Mouse (Mus musculus): ENCODE measurements around the gene Hnmt. TPM values are rescaled to one million over a fixed set of nuclear protein-coding genes. Genes with fewer than 3 reads are reported as not detected.
"Not testable (repeated sequence)": the region's sequence is repeated elsewhere in the genome, so short reads cannot be mapped to it uniquely, and the experiment has no call there.

The Hnmt gene
- polyA plus RNA-seq, 1 experiment, result 0.81 TPM

- no peaks in the 10 kb centered on the region for H3K36me3 ChIP-seq (ENCODE audit: control insufficient read depth, insufficient read depth, low read length, poor library complexity, severe bottlenecking)
- H3K4me3 ChIP-seq (ENCODE audit: low read depth, low read length), result no peak overlapping the region
- no peaks in the 10 kb centered on the region for H3K4me1 ChIP-seq (ENCODE audit: control insufficient read depth, insufficient read depth, low read length)
- no peaks in the 10 kb centered on the region for H3K9me3 ChIP-seq (replicated peaks; ENCODE audit: control insufficient read depth, insufficient read depth, low read length, poor library complexity, severe bottlenecking)
- no peak overlapping the region for H3K27ac ChIP-seq (ENCODE audit: insufficient read depth, low read length)
- TF ChIP-seq EP300 (IDR thresholded peaks at IDR 0.05; ENCODE audit: insufficient read depth, low read depth, low read length), result no peak
- TF ChIP-seq CTCF (IDR thresholded peaks at IDR 0.05; ENCODE audit: low read depth, low read length), result no peak
- no peak for TF ChIP-seq POLR2A (IDR thresholded peaks at IDR 0.05; ENCODE audit: insufficient read depth, low read length)
- no peak overlapping the region for H3K9ac ChIP-seq (ENCODE audit: low read depth, poor library complexity, severe bottlenecking)
- no peaks in the 10 kb centered on the region for H3K27me3 ChIP-seq (ENCODE audit: control insufficient read depth, insufficient read depth, low read length, poor library complexity, severe bottlenecking)
Observed at GRCm38 (mm10) chr2:24047551-24048479, 1.4 kb downstream of the Hnmt start.

GRCm38 (mm10) chr2:24042901-24043300 lies 6.3 kb downstream of the Hnmt start:
- Histone ChIP-seq H3K36me3 (ENCODE audit: control insufficient read depth, insufficient read depth, low read length, poor library complexity, severe bottlenecking) (no peaks in the 10 kb centered on the region), H3K27me3 (ENCODE audit: control insufficient read depth, insufficient read depth, low read length, poor library complexity, severe bottlenecking) (no peaks in the 10 kb centered on the region), H3K4me3 (ENCODE audit: low read depth, low read length) (no peak overlapping the region), H3K27ac (ENCODE audit: insufficient read depth, low read length) (no peak overlapping the region), H3K4me1 (ENCODE audit: control insufficient read depth, insufficient read depth, low read length) (no peaks in the 10 kb centered on the region), H3K9ac (ENCODE audit: low read depth, poor library complexity, severe bottlenecking) (no peak overlapping the region), H3K9me3 (replicated peaks; ENCODE audit: control insufficient read depth, insufficient read depth, low read length, poor library complexity, severe bottlenecking) (no peaks in the 10 kb centered on the region)
- TF ChIP-seq CTCF (IDR thresholded peaks at IDR 0.05; ENCODE audit: low read depth, low read length), result no peak
- TF ChIP-seq POLR2A (IDR thresholded peaks at IDR 0.05; ENCODE audit: insufficient read depth, low read length), result no peak
- no peak for TF ChIP-seq EP300 (IDR thresholded peaks at IDR 0.05; ENCODE audit: insufficient read depth, low read depth, low read length)

- no peak overlapping the region for H3K27ac ChIP-seq (ENCODE audit: insufficient read depth, low read length)
- H3K9ac ChIP-seq (ENCODE audit: low read depth, poor library complexity, severe bottlenecking), result no peak overlapping the region
- H3K9me3 ChIP-seq (replicated peaks; ENCODE audit: control insufficient read depth, insufficient read depth, low read length, poor library complexity, severe bottlenecking), result no peaks in the 10 kb centered on the region
- no peak overlapping the region for H3K4me3 ChIP-seq (ENCODE audit: low read depth, low read length)
- H3K27me3 ChIP-seq (ENCODE audit: control insufficient read depth, insufficient read depth, low read length, poor library complexity, severe bottlenecking), result no peaks in the 10 kb centered on the region
- no peaks in the 10 kb centered on the region for H3K36me3 ChIP-seq (ENCODE audit: control insufficient read depth, insufficient read depth, low read length, poor library complexity, severe bottlenecking)
- TF ChIP-seq CTCF (IDR thresholded peaks at IDR 0.05; ENCODE audit: low read depth, low read length) (no peak), POLR2A (IDR thresholded peaks at IDR 0.05; ENCODE audit: insufficient read depth, low read length) (no peak), EP300 (IDR thresholded peaks at IDR 0.05; ENCODE audit: insufficient read depth, low read depth, low read length) (no peak)
- no peaks in the 10 kb centered on the region for H3K4me1 ChIP-seq (ENCODE audit: control insufficient read depth, insufficient read depth, low read length)
Observed at GRCm38 (mm10) chr2:24040531-24040930, 8.7 kb downstream of the Hnmt start.

GRCm38 (mm10) chr2:24019386-24019785 lies 29.8 kb downstream of the Hnmt start:
- H3K4me3 ChIP-seq (ENCODE audit: low read depth, low read length); H3K4me1 ChIP-seq (ENCODE audit: control insufficient read depth, insufficient read depth, low read length); H3K27ac ChIP-seq (ENCODE audit: insufficient read depth, low read length); H3K27me3 ChIP-seq (ENCODE audit: control insufficient read depth, insufficient read depth, low read length, poor library complexity, severe bottlenecking); H3K9ac ChIP-seq (ENCODE audit: low read depth, poor library complexity, severe bottlenecking); H3K36me3 ChIP-seq (ENCODE audit: control insufficient read depth, insufficient read depth, low read length, poor library complexity, severe bottlenecking); H3K9me3 ChIP-seq (replicated peaks; ENCODE audit: control insufficient read depth, insufficient read depth, low read length, poor library complexity, severe bottlenecking): not testable (repeated sequence)

GRCm38 (mm10) chr2:24018966-24019365 lies 30.2 kb downstream of the Hnmt start:
- Histone ChIP-seq H3K4me3 (ENCODE audit: low read depth, low read length) (no peak overlapping the region), H3K36me3 (ENCODE audit: control insufficient read depth, insufficient read depth, low read length, poor library complexity, severe bottlenecking) (no peaks in the 10 kb centered on the region), H3K9ac (ENCODE audit: low read depth, poor library complexity, severe bottlenecking) (no peak overlapping the region), H3K27ac (ENCODE audit: insufficient read depth, low read length) (no peak overlapping the region), H3K27me3 (ENCODE audit: control insufficient read depth, insufficient read depth, low read length, poor library complexity, severe bottlenecking) (no peaks in the 10 kb centered on the region), H3K4me1 (ENCODE audit: control insufficient read depth, insufficient read depth, low read length) (no peaks in the 10 kb centered on the region), H3K9me3 (replicated peaks; ENCODE audit: control insufficient read depth, insufficient read depth, low read length, poor library complexity, severe bottlenecking) (0 out of 2 replicates have a peak, but pooled peaks cover 5% of the 10 kb centered on the region)
- TF ChIP-seq EP300 (IDR thresholded peaks at IDR 0.05; ENCODE audit: insufficient read depth, low read depth, low read length) (no peak), POLR2A (IDR thresholded peaks at IDR 0.05; ENCODE audit: insufficient read depth, low read length) (no peak), CTCF (IDR thresholded peaks at IDR 0.05; ENCODE audit: low read depth, low read length) (no peak)

- Histone ChIP-seq H3K27ac (ENCODE audit: insufficient read depth, low read length) (no peak overlapping the region), H3K9ac (ENCODE audit: low read depth, poor library complexity, severe bottlenecking) (no peak overlapping the region)
- no peak for TF ChIP-seq CTCF (IDR thresholded peaks at IDR 0.05; ENCODE audit: low read depth, low read length)
- TF ChIP-seq EP300 (IDR thresholded peaks at IDR 0.05; ENCODE audit: insufficient read depth, low read depth, low read length), result no peak
- TF ChIP-seq POLR2A (IDR thresholded peaks at IDR 0.05; ENCODE audit: insufficient read depth, low read length), result no peak
Observed at GRCm38 (mm10) chr2:24014957-24015356, 34.2 kb downstream of the Hnmt start.

More at GRCm38 (mm10) chr2:24014957-24015356, 34.2 kb downstream of the Hnmt start:
- H3K4me1 ChIP-seq (ENCODE audit: control insufficient read depth, insufficient read depth, low read length), result no peaks in the 10 kb centered on the region
- no peaks in the 10 kb centered on the region for H3K27me3 ChIP-seq (ENCODE audit: control insufficient read depth, insufficient read depth, low read length, poor library complexity, severe bottlenecking)
- H3K9me3 ChIP-seq (replicated peaks; ENCODE audit: control insufficient read depth, insufficient read depth, low read length, poor library complexity, severe bottlenecking), result 0 out of 2 replicates have a peak, but pooled peaks cover 5% of the 10 kb centered on the region
- H3K4me3 ChIP-seq (ENCODE audit: low read depth, low read length), result no peak overlapping the region
- H3K36me3 ChIP-seq (ENCODE audit: control insufficient read depth, insufficient read depth, low read length, poor library complexity, severe bottlenecking), result no peaks in the 10 kb centered on the region

Data from ES-Bruce4 (cell line).